Mouse (Mus musculus): Measurements from ENCODE around the gene Zfyve9. TPM values are rescaled to one million over a fixed set of nuclear protein-coding genes. Genes with fewer than 3 reads are reported as not detected.

The Zfyve9 gene
- polyA plus RNA-seq, 1 experiment from 2014 or later, result 8.4 TPM

DNA sequence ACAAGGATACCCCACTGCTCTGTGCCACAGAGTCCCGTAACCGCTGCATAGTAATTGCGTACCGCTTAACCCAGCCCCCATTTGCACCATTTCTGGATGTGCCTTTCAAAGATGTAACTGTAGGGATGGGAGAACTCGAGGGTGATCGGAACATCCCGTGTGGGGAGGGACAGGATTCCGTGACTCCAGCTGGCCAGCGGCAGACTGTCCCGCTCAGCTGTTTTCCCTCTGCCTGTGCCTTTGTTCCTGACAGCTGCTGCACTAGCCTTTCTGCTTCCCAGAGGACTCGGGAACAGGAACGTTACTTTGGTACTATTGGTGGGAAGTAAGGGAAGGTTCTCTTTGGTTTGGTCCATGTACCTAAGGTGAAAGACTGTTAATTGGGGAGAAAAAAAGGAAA lies 146.9 kb downstream of the Zfyve9 start:
- Histone ChIP-seq H3K27ac (ENCODE audit: low read depth, low read length) (peak overlapping the region; percentile 58), H3K4me3 (ENCODE audit: low read depth, low read length) (no peak overlapping the region), H3K9ac (ENCODE audit: low read depth, low read length) (no peak overlapping the region), H3K36me3 (ENCODE audit: control insufficient read depth, insufficient read depth, low read length) (peaks cover 4% of the 10 kb centered on the region; the same call in 1 of the 2 replicates), H3K4me1 (replicated peaks; ENCODE audit: control insufficient read depth, insufficient read depth, low read length) (no peaks in the 10 kb centered on the region), H3K4me2 (replicated peaks; ENCODE audit: low read depth, low read length) (no peak overlapping the region), H3K9me3 (ENCODE audit: control insufficient read depth, low read length) (no peaks in the 10 kb centered on the region), H3K27me3 (ENCODE audit: control insufficient read depth, insufficient read depth, low read length) (no peaks in the 10 kb centered on the region)
- 69% methylated on average over 12 of the region's 12 CpGs for whole genome bisulfite sequencing
- DNase-seq (ENCODE audit: low spot score), result peak; percentile 43
- no peak for ATAC-seq (ENCODE audit: low FRiP score)

DNA sequence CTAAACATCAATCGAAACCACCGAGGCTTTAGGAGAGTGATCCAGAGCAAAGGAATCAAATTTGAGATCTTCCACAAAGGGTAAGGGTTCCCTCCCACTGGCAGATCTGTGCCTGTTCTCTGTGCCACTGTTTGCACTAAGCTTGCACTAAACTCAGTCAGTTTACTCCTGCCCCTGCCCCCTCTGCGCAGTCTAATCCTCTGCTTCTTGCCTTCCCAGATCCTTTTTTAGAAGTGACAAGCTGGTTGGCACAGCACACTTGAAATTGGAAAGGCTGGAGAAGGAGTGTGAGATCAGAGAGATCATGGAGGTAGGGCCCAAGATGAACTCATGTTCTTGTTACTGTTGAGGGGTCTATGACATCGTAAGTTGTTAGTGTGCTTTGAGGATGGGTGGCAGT lies 149.0 kb downstream of the Zfyve9 start:
- ATAC-seq (ENCODE audit: low FRiP score) (no peak), DNase-seq (ENCODE audit: low spot score) (no peak)
- H3K36me3 ChIP-seq (ENCODE audit: control insufficient read depth, insufficient read depth, low read length), result peaks cover 6% of the 10 kb centered on the region; the same call in 1 of the 2 replicates

DNA sequence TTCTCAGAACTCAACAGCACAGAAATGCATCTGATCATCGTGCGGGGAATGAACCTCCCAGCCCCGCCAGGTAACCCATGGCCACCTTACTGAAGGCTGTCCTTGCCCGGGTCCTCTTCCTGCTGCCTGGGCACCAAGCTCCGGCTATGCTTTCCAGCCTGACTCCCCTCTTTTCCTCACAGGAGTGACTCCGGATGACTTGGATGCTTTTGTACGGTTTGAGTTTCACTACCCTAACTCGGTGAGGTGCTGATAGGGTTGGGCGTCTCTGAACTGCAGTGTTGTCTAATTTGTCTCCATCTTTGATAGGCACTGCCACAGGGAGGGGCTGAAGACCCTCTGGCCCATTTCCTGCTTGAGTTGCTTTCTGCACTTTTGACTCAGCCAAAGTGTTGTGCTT lies 150.5 kb downstream of the Zfyve9 start:
- WGBS, result 96% methylated on average over 9 of the region's 9 CpGs
- Histone ChIP-seq H3K36me3 (ENCODE audit: control insufficient read depth, insufficient read depth, low read length) (peaks cover 6% of the 10 kb centered on the region; the same call in 1 of the 2 replicates), H3K27ac (ENCODE audit: low read depth, low read length) (no peak overlapping the region), H3K4me2 (replicated peaks; ENCODE audit: low read depth, low read length) (no peak overlapping the region), H3K27me3 (ENCODE audit: control insufficient read depth, insufficient read depth, low read length) (no peaks in the 10 kb centered on the region), H3K4me3 (ENCODE audit: low read depth, low read length) (no peak overlapping the region), H3K9me3 (ENCODE audit: control insufficient read depth, low read length) (no peaks in the 10 kb centered on the region), H3K4me1 (replicated peaks; ENCODE audit: control insufficient read depth, insufficient read depth, low read length) (no peaks in the 10 kb centered on the region), H3K9ac (ENCODE audit: low read depth, low read length) (no peak overlapping the region)
- DNase-seq (ENCODE audit: low spot score) (no peak), ATAC-seq (ENCODE audit: low FRiP score) (no peak)

More for the DNA sequence above, 149.0 kb downstream of the Zfyve9 start:
- Histone ChIP-seq H3K4me3 (ENCODE audit: low read depth, low read length) (no peak overlapping the region), H3K9me3 (ENCODE audit: control insufficient read depth, low read length) (no peaks in the 10 kb centered on the region), H3K4me1 (replicated peaks; ENCODE audit: control insufficient read depth, insufficient read depth, low read length) (no peaks in the 10 kb centered on the region), H3K27ac (ENCODE audit: low read depth, low read length) (no peak overlapping the region), H3K4me2 (replicated peaks; ENCODE audit: low read depth, low read length) (no peak overlapping the region), H3K27me3 (ENCODE audit: control insufficient read depth, insufficient read depth, low read length) (no peaks in the 10 kb centered on the region), H3K9ac (ENCODE audit: low read depth, low read length) (no peak overlapping the region)
- WGBS, result 92% methylated on average over 4 of the region's 4 CpGs

DNA sequence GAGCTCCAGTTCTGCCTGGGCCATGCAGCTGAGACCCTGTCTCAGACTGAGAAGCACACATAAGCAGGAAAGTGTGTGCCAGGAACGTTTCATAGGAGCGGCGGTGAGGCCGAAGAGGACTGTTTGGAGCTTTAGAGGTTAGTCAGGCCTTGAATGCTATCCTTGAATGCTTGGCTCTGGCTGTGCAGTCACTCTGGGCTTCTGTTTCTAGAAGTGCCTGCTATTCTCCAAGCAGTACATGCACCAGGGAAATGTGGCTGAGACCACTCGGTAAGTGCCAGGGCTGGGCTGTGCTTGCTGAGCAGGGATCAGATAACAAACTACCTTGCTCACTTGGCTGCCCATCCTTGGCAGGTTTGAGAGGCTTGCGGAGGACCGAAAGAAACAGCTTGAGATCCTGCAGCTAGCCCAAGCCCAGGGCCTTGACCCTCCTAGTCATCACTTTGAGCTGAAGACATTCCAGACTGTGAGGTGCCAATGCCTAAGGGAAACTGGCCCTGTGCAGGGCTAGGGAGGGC lies 151.2 kb downstream of the Zfyve9 start:
- no peak overlapping the region for H3K4me3 ChIP-seq (ENCODE audit: low read depth, low read length)
- H3K36me3 ChIP-seq (ENCODE audit: control insufficient read depth, insufficient read depth, low read length), result peaks cover 6% of the 10 kb centered on the region; the same call in 1 of the 2 replicates
- H3K9me3 ChIP-seq (ENCODE audit: control insufficient read depth, low read length), result no peaks in the 10 kb centered on the region
- ATAC-seq (ENCODE audit: low FRiP score) (no peak), DNase-seq (ENCODE audit: low spot score) (no peak)
- H3K27ac ChIP-seq (ENCODE audit: low read depth, low read length), result no peak overlapping the region
- no peak overlapping the region for H3K9ac ChIP-seq (ENCODE audit: low read depth, low read length)
- no peaks in the 10 kb centered on the region for H3K27me3 ChIP-seq (ENCODE audit: control insufficient read depth, insufficient read depth, low read length)
- H3K4me1 ChIP-seq (replicated peaks; ENCODE audit: control insufficient read depth, insufficient read depth, low read length), result no peaks in the 10 kb centered on the region
- WGBS, result 94% methylated on average over 7 of the region's 7 CpGs
- no peak overlapping the region for H3K4me2 ChIP-seq (replicated peaks; ENCODE audit: low read depth, low read length)

DNA sequence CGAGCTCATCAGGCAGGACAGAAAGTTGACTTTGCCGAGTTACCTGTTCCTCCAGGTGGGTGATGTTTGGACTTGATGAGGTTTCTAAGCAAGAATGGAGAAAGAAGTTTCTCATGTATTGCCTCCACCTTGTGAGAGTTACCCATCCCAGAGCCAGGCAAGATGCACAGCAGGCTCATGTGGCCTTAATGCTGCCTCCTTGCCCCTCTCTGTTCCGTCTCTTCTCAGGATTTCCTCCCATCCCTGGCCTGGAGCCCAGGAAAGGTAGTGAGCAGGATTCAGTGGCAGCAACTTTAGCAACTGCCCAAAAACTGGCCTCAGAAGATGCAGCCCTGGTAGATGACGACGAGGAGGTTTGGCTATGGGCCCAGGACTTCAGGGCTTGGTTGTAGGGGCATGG lies 153.5 kb downstream of the Zfyve9 start:
- Histone ChIP-seq H3K27me3 (ENCODE audit: control insufficient read depth, insufficient read depth, low read length) (no peaks in the 10 kb centered on the region), H3K36me3 (ENCODE audit: control insufficient read depth, insufficient read depth, low read length) (peaks cover 6% of the 10 kb centered on the region; the same call in 1 of the 2 replicates), H3K9me3 (ENCODE audit: control insufficient read depth, low read length) (no peaks in the 10 kb centered on the region), H3K4me1 (replicated peaks; ENCODE audit: control insufficient read depth, insufficient read depth, low read length) (no peaks in the 10 kb centered on the region), H3K9ac (ENCODE audit: low read depth, low read length) (no peak overlapping the region), H3K4me2 (replicated peaks; ENCODE audit: low read depth, low read length) (no peak overlapping the region), H3K4me3 (ENCODE audit: low read depth, low read length) (no peak overlapping the region), H3K27ac (ENCODE audit: low read depth, low read length) (no peak overlapping the region)
- no peak for DNase-seq (ENCODE audit: low spot score)
- ATAC-seq (ENCODE audit: low FRiP score), result no peak
- WGBS, result 97% methylated on average over 5 of the region's 5 CpGs

GRCm38 (mm10) chr4:108621504-108621903 lies 159.1 kb downstream of the Zfyve9 start:
- H3K9ac ChIP-seq (ENCODE audit: low read depth, low read length), result no peak overlapping the region
- no peaks in the 10 kb centered on the region for H3K9me3 ChIP-seq (ENCODE audit: control insufficient read depth, low read length)
- ATAC-seq (ENCODE audit: low FRiP score) (no peak), DNase-seq (ENCODE audit: low spot score) (no peak)
- H3K4me3 ChIP-seq (ENCODE audit: low read depth, low read length), result no peak overlapping the region
- H3K27ac ChIP-seq (ENCODE audit: low read depth, low read length), result no peak overlapping the region
- no peak overlapping the region for H3K4me2 ChIP-seq (replicated peaks; ENCODE audit: low read depth, low read length)
- WGBS, result 97% methylated on average over 6 of the region's 6 CpGs
- no peaks in the 10 kb centered on the region for H3K27me3 ChIP-seq (ENCODE audit: control insufficient read depth, insufficient read depth, low read length)
- no peaks in the 10 kb centered on the region for H3K36me3 ChIP-seq (ENCODE audit: control insufficient read depth, insufficient read depth, low read length)
- H3K4me1 ChIP-seq (replicated peaks; ENCODE audit: control insufficient read depth, insufficient read depth, low read length), result 0 out of 2 replicates have a peak, but pooled peaks cover 5% of the 10 kb centered on the region

- H3K36me3 ChIP-seq (ENCODE audit: control insufficient read depth, insufficient read depth, low read length), result no peaks in the 10 kb centered on the region
- peak overlapping the region; percentile 83 for H3K4me3 ChIP-seq (ENCODE audit: low read depth, low read length)
- peak overlapping the region; percentile 89 for H3K4me2 ChIP-seq (replicated peaks; ENCODE audit: low read depth, low read length)
- peak overlapping the region; percentile 93 for H3K9ac ChIP-seq (ENCODE audit: low read depth, low read length)
- H3K27ac ChIP-seq (ENCODE audit: low read depth, low read length), result no peak overlapping the region
- ATAC-seq (ENCODE audit: low FRiP score) (0 out of 2 replicates have a peak, but pooled peaks have one; percentile 10), DNase-seq (ENCODE audit: low spot score) (no peak)
- H3K9me3 ChIP-seq (ENCODE audit: control insufficient read depth, low read length), result no peaks in the 10 kb centered on the region
- H3K4me1 ChIP-seq (replicated peaks; ENCODE audit: control insufficient read depth, insufficient read depth, low read length), result 0 out of 2 replicates have a peak, but pooled peaks cover 5% of the 10 kb centered on the region
- WGBS, result 24% methylated on average over 8 of the region's 8 CpGs
- no peaks in the 10 kb centered on the region for H3K27me3 ChIP-seq (ENCODE audit: control insufficient read depth, insufficient read depth, low read length)
Measured at GRCm38 (mm10) chr4:108620536-108620935, 160.1 kb downstream of the Zfyve9 start.

- Histone ChIP-seq H3K36me3 (ENCODE audit: control insufficient read depth, insufficient read depth, low read length) (no peaks in the 10 kb centered on the region), H3K9me3 (ENCODE audit: control insufficient read depth, low read length) (no peaks in the 10 kb centered on the region), H3K4me1 (replicated peaks; ENCODE audit: control insufficient read depth, insufficient read depth, low read length) (0 out of 2 replicates have a peak, but pooled peaks cover 5% of the 10 kb centered on the region), H3K4me2 (replicated peaks; ENCODE audit: low read depth, low read length) (peak within 1 kb of the TSS; percentile 89), H3K27me3 (ENCODE audit: control insufficient read depth, insufficient read depth, low read length) (no peaks in the 10 kb centered on the region), H3K27ac (ENCODE audit: low read depth, low read length) (peak within 1 kb of the TSS; percentile 78), H3K4me3 (ENCODE audit: low read depth, low read length) (peak within 1 kb of the TSS; percentile 83), H3K9ac (ENCODE audit: low read depth, low read length) (peak within 1 kb of the TSS; percentile 93)
- ATAC-seq (ENCODE audit: low FRiP score), result peak; percentile 94
- under 1% methylated on average over 73 of the region's 86 CpGs for WGBS
- DNase-seq (ENCODE audit: low spot score), result peak; percentile 91
Measured at GRCm38 (mm10) chr4:108619587-108620341, 160.8 kb downstream of the Zfyve9 start, which contains the start of gene Cc2d1b. Cc2d1b (plus strand) TSS chr4:108619940.
